Mouse (Mus musculus) liver, embryonic 14.5 days (tissue): ENCODE measurements around the gene Sema4a.

Experiments
- CTCF ChIP-seq: IDR thresholded peaks from 2 replicates; pipeline ENCODE4 v1.5.1; 2016; ENCODE audit warnings: antibody characterized with exemption, low read depth, control low read depth
- EP300 ChIP-seq: IDR thresholded peaks from 2 replicates; pipeline ENCODE4 v1.6.1; 2016; ENCODE audit warnings: antibody characterized with exemption, low read depth

DNA sequence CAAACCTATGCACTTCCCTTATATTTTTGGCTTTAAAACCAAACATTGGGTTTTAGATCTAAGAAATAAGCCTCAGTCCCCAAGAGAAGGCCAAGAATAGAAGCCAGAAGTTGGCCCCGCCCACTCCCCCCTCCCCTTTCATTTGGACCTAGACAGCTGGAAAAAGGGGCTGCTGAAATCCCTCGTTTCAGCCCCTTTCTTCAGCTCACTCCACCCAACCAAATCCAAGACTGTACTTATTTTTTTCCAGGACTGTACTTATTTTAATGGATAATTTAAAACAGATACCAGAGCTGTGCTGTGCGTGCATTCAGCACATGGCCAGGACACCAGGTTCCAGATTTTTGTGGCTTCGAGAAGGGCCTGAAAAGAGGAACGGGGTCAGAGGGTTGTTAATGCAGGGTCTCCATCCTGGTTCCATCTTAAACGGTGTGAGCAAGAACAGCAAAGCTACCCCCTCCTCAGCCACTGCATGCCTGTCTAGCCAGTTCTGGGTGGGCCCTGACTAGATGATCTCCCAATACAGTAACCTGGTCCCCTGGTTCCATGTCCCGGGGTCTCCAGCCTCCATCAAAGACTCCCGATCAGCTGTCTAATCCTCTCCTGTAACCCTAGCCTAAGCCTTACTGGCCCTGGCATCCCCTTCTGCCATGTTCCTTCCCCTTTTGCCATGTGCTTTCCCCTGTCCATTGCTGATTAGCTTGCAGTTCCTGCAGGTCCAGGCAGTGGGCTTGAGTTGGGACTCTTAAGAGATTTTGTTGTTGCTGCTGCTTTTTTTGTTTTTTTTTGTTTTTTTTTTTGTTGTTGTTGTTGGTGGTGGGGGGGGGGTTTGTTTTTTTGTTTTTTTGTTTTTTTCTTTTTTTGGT lies 43.1 kb upstream of the Sema4a start:
- TF ChIP-seq CTCF (no peak), EP300 (no peak)
